Mouse (Mus musculus): ENCODE results near the gene Emilin2. TPM values are rescaled to one million over a fixed set of nuclear protein-coding genes. Genes with fewer than 3 reads are reported as not detected.

Gene Emilin2
- not detected for polyA plus RNA-seq (2017; shearing (Covaris generic))

GRCm38 (mm10) chr17:71311340-71312171, at the start of gene Emilin2:
TSS of gene Emilin2 (minus strand) at chr17:71311978.

Other genes starting within 250 kb of the Emilin2 start
- gene Lpin2, start 129.4 kb downstream of the Emilin2 start, polyA plus RNA-seq (2017; shearing (Covaris generic)), result 14.5 TPM
- gene Gm4707, start 147.9 kb upstream of the Emilin2 start, polyA plus RNA-seq (2017; shearing (Covaris generic)), result 6.6 TPM
- gene Smchd1, start 163.4 kb upstream of the Emilin2 start, polyA plus RNA-seq (2017; shearing (Covaris generic)), result 71.0 TPM
- 12.5 TPM for gene Ndc80, start 214.9 kb upstream of the Emilin2 start, polyA plus RNA-seq (2017; shearing (Covaris generic))
- gene Spdya, start 240.1 kb upstream of the Emilin2 start, polyA plus RNA-seq (2017; shearing (Covaris generic)), result 0.89 TPM